Mouse (Mus musculus): Measurements from ENCODE around the gene Isx. TPM values are rescaled to one million over a fixed set of nuclear protein-coding genes. Genes with fewer than 3 reads are reported as not detected.

Isx gene
- total RNA-seq, 2 experiments from 2014 or later, result not detected

- DNase-seq (ENCODE audit: low spot score in 2 of 2), result no peak
These were observed 26.8 kb downstream of the Isx start for GRCm38 (mm10) chr8:74899796-74900195.

- DNase-seq (ENCODE audit: low spot score in 2 of 2), result no peak
These were observed 28.8 kb downstream of the Isx start for GRCm38 (mm10) chr8:74901765-74902164.

- DNase-seq (ENCODE audit: low spot score in 2 of 2), result no peak
These were observed 30.3 kb downstream of the Isx start for GRCm38 (mm10) chr8:74903054-74903842.

GRCm38 (mm10) chr8:74906333-74906732, 33.4 kb downstream of the Isx start:
- DNase-seq (ENCODE audit: low spot score in 2 of 2), result no peak

- no peak for DNase-seq (ENCODE audit: low spot score in 2 of 2)
These were observed 37.7 kb downstream of the Isx start for GRCm38 (mm10) chr8:74910708-74911107.

DNA sequence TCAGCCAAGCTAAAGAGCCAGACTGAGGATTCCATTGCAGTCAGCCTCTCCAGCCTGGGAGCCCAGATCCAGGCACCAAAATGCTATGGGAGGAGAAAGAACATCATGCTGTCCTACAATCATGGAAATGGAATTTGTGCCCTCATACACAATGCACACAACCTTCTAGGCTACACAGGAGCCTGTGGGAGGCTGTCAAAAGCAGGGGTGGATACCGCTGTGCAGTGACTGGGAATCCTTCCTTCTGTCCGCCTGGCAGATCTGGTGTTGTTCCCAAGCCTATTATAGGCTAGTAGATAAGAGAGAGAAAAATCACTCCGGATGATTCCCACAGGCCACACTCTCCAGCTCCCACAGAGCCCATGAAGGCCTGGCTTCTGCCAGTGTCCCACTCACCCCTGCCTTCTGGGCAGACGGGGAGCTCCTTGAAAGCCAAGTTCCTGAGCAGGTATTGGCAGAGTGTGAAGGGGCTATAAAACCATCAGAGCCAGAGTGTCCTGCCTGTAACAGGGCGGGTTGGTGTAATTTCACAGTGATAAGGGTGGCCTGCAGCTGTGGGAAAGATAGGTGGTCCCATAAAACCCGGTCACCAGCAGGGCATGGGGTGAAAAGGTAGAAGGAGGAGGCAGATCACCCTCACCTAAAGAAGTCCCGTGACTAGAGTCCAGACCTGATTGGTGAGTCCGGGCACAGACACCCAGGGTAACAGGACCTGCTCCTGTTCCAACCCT, 47.9 kb downstream of the Isx start:
- no peak for DNase-seq (ENCODE audit: low spot score in 2 of 2)

GRCm38 (mm10) chr8:74921882-74922518, 49.0 kb downstream of the Isx start:
- no peak for DNase-seq (ENCODE audit: low spot score in 2 of 2)

- no peak for DNase-seq (ENCODE audit: low spot score in 2 of 2)
These were observed 55.0 kb downstream of the Isx start for GRCm38 (mm10) chr8:74927940-74928339.

GRCm38 (mm10) chr8:74930731-74931130, 57.8 kb downstream of the Isx start:
- peak in 1 of 2 experiments; percentile 15 for DNase-seq (ENCODE audit: low spot score in 2 of 2)

DNA sequence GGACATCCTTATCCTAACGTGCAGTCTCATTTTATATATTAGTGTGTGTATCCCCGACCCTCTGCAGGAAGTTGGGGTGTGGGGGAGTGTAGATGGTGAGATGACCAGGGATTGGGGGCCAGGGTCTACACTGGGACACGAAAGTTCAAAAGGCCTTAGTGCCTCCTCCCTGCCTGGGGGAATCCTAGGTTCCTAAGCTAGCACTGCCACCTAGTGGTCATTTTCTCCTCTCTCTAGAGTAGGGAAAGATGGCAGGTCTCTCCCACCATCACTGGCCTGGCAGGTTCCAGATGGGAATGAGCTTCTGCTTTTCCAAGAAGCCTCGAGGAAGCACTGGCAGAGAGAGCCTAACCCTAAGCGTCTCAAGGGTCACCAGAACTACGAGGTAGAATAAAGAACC, 62.3 kb downstream of the Isx start:
- DNase-seq (ENCODE audit: low spot score in 2 of 2), result peak; percentile 28 to 50

- no peak for DNase-seq (ENCODE audit: low spot score in 2 of 2)
These were observed 63.7 kb downstream of the Isx start for GRCm38 (mm10) chr8:74936656-74937055.

DNA sequence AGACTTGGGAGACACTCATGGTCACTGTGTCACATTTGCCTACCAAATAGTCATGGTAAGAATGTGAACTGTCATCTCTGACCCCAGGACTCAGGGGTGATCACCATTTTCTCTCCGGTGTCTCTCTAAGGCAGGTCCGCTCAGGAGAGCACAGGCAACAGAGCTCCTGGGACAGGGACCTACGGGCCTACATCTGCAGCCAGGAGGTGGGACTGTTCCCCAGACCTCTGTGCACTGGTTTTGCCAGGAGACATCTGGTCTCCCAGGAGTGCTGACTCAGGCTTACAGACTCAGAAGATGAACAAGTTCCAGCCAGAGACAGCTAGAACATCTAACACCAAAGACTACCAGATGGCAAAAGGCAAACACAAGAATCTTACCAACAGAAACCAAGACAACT, 69.1 kb downstream of the Isx start:
- DNase-seq (ENCODE audit: low spot score in 2 of 2), result no peak

Other genes starting within 250 kb of the Isx start
- gene Hmgxb4, start 120.2 kb downstream of the Isx start, total RNA-seq (2021), result 10 to 100 TPM; 20.2 to 20.7 TPM
- 10 to 100 TPM; 61.9 to 63.4 TPM for gene Tom1, start 160.5 kb downstream of the Isx start, total RNA-seq (2021)
- 10 to 100 TPM; 32.6 to 33.4 TPM for gene Hmox1, start 220.4 kb downstream of the Isx start, total RNA-seq (2021)
- gene Mcm5, start 236.4 kb downstream of the Isx start, total RNA-seq (2021), result 10 to 100 TPM; 35.5 to 36.3 TPM

Measured in gastrocnemius, postnatal 4 days (tissue).